Mouse (Mus musculus): ENCODE results near the gene Zfp970. TPM values are rescaled to one million over a fixed set of nuclear protein-coding genes. Genes with fewer than 3 reads are reported as not detected.
"Not testable (repeated sequence)": the region's sequence is repeated elsewhere in the genome, so short reads cannot be mapped to it uniquely, and the experiment has no call there.

Gene Zfp970
- 12.7 and 13.2 TPM in 2 replicates for total RNA-seq (2017)

DNA sequence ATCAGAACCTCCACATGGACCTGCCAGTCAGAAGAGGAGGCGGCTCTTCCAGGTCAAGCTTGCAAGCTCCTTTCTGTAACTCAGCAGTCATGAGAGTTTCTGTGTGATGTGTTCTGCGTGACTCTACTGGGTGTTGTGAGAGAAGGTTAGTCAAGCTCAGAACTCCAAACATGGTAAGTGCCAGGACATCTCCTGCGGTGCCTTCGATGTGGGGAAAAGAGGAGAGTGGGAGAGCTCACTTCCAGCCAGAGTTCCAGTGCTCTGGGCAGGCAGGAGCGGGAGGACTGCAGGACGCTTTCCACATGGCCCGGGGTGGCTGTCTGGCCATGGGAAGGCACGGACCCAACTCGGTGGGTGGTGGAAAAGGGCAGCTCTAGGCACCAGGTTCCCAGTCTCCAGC lies at the start of gene Zfp970:
Zfp970 (plus strand) TSS at position 58 of the 400 bp plus-strand sequence.
- ATAC-seq (replicated peaks; ENCODE audit: low read depth, poor library complexity, severe bottlenecking), result not testable (repeated sequence)

DNA sequence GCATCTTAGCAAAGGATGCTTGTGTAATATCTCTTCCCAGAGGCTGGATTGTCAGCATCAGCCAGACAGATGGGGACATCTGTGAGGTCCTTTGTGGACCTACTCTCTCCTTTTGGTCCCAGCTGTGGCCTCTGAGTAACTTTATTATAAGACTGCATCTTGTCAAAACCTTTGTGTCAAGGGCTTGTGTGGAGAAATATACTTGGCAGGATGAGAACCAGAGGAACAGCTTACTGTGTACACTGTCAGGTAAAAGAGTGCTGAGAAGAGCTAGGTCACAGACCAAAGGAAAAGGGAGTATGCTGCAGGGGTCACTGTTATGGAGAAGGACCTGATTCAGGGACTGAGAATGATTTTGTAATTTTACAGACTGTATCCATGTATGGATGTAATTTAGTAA lies 3.7 kb downstream of the Zfp970 start:
- not testable (repeated sequence) for ATAC-seq (replicated peaks; ENCODE audit: low read depth, poor library complexity, severe bottlenecking)

DNA sequence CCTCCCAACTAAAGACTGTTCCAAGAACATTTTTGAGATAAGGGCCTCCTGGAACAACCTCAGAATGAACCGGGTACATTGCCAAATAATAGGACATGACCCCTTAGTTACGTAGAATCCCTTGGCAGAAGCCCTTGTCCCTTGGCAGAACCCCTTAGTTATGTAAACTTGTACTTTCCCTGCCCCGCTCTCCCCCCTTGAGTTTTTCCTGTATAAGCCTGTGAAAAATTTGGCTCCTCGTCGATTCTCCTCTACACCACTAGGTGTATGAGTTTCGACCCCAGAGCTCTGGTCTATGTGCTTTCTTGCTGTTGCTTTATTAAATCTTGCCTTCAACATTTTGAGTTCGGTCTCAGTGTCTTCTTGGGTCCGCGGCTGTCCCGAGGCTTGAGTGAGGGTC lies 7.7 kb downstream of the Zfp970 start:
- ATAC-seq (replicated peaks; ENCODE audit: low read depth, poor library complexity, severe bottlenecking), result not testable (repeated sequence)

DNA sequence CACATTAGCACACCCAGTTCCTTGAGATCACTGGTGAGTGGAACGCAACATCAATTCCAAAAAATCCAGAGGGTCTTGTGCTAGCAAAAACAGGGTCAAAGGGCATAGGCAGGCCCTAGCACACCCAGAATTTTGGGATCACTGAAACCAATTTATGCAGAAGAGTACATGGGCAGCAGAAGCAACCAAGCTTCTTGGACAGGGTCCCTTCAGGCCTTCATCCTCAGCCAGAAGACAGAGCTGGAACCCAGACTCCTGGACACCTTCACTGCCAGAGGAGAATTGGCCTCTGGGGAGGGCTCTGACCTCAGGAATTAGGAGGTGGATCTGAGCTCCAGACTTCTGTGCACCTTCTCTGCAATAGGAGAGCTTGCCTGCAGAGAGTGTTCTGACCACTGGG lies 17.4 kb downstream of the Zfp970 start:
- not testable (repeated sequence) for ATAC-seq (replicated peaks; ENCODE audit: low read depth, poor library complexity, severe bottlenecking)

DNA sequence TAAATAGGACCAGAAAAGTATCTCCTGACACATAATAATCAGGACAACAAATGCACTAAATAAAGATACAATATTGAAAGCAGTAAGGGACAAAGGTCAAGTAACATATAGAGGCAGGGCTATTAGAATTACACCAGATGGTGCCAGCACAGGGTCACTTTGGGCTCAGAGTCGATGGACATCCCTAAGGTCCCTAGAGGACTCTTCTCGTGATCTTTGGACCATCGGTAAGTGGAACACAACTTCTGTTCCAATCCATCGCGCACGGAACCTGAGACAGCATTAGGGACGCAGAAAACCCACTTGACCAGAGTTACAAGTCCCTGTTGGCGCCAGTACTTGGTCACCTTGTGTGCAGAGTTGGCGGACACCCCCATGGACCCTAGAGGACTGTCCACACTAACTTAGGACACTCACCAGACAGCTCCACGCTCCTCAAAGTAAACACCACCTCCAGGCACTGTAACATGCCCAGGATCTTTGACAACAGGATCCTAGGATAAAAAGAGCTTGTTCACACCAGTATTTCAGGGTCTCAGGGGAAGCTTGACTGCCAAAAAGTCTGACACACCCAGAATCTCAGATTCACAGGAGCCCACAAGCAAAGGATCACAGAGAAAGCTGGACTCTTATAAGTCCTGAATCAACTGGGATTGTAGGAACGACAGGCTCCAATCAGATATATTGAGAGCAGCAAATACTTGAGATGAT lies 18.9 kb downstream of the Zfp970 start:
- not testable (repeated sequence) for ATAC-seq (replicated peaks; ENCODE audit: low read depth, poor library complexity, severe bottlenecking)

DNA sequence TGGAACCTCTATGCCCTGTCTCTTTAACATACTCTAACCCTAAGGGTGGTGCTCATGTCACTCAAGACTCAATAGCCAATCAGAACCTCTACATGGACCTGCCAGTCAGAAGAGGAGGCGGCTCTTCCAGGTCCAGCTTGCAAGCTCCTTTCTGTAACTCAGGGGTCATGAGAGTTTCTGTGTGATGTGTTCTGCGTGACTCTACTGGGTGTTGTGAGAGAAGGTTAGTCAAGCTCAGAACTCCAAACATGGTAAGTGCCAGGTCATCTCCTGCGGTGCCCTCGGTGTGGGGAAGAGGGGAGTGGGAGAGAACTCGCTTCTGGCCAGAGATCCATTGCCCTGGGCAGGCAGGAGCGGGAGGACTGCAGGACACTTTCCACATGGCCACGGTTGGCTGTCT lies 33.5 kb downstream of the Zfp970 start, which contains the start of gene Gm14403:
Gm14403 (plus strand) TSS at position 149 of the 400 bp plus-strand sequence.
- 0 out of 2 replicates have a peak, but pooled peaks have one; percentile 29 for ATAC-seq (replicated peaks; ENCODE audit: low read depth, poor library complexity, severe bottlenecking)

DNA sequence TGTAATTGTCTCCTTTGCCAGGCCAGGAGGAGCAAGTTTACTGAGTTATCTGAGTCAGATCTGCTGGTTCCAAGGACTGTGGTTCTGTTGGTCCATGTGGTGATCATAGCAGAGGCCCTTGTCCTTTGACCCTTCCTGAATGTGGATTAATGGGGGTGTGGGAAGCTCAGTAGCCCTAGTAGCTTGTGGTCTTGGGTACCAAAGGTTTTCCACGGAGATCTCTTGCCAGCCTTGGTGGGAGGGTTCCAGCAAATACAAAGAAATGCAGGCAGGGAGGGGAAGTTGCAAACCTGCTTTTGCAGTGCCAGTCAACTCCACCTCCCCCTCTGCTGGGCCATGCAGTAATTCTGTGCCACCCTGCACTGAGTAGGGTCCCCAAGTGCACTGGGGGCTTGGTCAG lies 34.6 kb downstream of the Zfp970 start:
- not testable (repeated sequence) for ATAC-seq (replicated peaks; ENCODE audit: low read depth, poor library complexity, severe bottlenecking)

DNA sequence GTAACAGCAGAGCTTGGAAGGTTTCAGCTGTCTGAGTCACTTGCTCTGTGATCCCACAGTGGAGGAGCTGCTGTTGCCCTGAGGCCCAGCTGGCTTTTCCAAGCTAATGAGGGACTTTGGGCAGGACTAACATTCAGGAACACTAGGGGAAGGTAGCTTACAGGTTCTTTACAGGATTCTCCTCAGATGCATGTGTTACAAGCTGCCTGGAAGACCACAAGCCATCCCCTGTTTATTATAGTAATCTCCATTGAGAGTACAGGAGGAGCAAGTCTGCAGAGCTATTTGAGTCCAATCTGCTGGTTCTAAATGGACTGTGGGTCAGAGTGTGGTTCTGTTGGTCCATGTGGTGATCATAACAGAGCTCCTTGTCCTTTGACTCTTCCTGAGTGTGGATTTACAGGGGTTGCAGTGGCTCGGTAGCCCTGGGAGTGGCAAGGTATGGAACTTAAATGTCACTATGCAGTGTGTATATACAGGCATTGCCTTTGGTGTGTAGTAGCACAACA lies 40.7 kb downstream of the Zfp970 start:
- not testable (repeated sequence) for ATAC-seq (replicated peaks; ENCODE audit: low read depth, poor library complexity, severe bottlenecking)

DNA sequence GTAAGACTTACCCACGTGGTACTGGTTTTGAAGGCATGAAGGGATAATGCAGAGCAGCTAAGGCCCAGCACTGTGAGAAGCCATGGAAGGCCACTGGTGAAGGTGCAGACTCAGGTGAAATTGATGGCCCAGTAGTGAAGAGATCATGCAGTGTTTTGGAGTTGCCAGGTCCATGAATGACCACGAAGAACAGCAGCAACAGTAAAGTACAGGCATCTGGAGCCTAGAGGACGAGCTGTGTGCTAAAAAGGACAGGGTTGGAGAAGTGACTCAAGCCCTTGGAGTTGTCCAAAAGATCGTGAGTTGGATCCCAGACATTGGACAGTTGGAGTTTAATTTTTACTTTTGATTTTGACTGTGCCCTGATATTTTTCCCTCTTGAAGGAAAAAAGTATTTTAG lies 46.8 kb downstream of the Zfp970 start:
- not testable (repeated sequence) for ATAC-seq (replicated peaks; ENCODE audit: low read depth, poor library complexity, severe bottlenecking)

DNA sequence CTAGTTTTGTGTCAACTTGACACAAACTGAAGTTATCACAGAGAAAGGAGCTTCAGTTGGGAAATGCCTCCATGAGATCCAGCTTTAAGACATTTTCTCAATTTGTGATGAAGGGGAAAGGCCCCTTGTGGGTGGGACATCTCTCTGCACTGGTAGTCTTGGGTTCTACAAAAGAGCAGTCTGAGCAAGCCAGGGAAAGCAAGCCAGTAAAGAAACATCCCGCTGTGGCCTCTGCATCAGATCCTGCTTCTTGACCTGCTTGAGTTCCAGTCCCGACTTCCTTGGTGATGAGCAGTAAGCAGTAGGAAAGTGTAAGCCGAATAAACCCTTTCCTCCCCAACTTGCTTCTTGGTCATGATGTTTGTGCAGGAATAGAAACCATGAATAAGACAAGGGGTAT lies 47.4 kb downstream of the Zfp970 start:
- ATAC-seq (replicated peaks; ENCODE audit: low read depth, poor library complexity, severe bottlenecking), result not testable (repeated sequence)

DNA sequence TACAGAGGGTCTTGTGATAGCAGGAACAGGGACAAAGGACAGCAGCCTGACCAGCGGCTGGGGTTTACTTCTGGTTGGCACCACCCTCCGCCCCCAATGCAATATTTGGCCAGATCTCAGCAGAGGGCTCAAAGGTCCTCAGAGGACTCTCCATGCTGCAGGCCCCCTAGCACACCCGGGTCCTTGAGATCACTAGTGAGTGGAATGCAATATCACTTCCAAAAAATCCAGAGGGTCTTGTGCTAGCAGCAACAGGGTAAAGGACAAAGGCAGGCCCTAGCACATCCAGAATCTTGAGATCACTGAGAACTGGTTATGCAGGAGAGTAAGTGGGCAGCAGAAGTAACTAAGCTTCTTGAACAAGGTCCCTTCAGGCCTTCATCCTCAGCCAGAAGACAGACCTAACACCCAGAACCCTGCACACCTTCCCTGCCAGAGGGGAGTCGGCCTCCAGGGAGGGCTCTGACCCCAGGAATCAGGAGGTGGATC lies 49.5 kb downstream of the Zfp970 start:
- ATAC-seq (replicated peaks; ENCODE audit: low read depth, poor library complexity, severe bottlenecking), result not testable (repeated sequence)

DNA sequence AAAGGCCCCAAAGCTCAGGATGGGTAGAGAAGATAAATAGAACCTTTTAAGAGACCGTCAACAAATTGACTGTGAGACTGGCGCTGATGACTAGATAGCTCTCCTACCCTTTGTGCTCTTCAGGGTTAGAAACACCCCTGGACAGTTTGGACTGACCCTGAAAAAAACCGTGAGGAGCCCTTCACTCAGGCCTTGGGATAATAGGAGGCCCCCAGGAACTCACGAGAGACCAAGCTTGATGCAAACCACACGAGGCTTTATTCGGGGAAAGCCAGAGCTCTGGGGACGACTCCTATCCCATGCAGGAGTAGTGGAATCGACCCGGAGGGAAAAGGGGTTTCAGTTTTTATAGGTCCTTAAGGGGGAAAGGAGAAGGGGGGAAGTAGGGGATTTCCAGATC lies 53.2 kb downstream of the Zfp970 start:
- not testable (repeated sequence) for ATAC-seq (replicated peaks; ENCODE audit: low read depth, poor library complexity, severe bottlenecking)

DNA sequence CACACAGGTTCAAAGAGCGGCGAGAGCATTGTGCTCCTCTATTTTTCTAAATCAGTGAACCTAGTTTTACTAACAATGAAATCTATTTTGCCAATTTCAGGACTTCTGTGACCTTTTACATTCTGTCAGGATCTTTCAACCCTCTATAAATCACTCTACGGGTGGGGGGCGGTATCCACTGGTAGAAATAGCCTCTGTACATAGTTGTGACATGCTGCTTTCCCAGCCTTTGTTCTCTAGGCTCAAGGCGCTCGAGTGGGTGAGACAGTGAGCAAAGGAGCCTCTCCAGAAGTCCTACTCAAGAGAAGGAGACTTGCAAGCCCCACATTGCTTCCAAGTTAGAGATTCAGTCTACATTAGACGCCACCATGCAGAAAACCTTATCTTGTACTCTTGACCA lies 53.8 kb downstream of the Zfp970 start:
- ATAC-seq (replicated peaks; ENCODE audit: low read depth, poor library complexity, severe bottlenecking), result not testable (repeated sequence)

DNA sequence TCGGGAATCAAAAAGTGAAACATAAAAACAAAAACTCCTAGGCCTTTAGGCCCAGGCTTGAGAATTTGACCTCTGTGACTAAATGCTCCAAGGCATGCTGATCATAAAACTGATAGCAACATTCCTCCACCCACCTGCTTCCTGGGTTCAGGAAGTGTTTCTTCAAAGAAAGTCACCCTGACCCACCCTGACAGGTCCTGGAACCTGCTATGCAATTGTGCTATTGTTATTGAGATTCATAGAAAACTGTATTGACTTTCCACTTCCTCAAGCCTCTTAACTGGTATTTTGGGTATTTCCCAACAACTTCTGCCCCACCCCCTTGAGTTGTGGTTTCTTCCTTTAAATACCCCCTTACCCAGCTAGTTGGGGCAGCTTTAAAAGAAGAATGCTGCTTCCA lies 54.4 kb downstream of the Zfp970 start:
- not testable (repeated sequence) for ATAC-seq (replicated peaks; ENCODE audit: low read depth, poor library complexity, severe bottlenecking)

DNA sequence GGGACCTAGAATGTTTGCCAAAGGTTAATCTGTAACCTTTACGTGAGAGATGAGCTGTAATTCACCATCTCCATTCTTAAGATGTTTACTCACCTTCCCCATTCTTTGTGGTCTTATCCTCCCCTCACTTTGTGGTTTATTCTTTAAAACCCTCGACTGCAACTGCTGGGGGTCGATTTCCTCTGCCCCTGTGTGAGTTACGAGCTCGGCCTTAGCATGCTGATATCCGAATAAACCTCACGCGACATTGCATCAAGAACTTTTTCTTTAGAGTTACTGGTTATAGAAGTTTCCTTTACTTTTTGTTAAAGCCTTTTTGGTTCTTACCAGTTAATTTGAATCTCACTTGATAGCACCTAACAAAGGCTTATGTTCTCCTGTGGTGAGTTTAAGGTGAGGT lies 55.5 kb downstream of the Zfp970 start:
- no peak for ATAC-seq (replicated peaks; ENCODE audit: low read depth, poor library complexity, severe bottlenecking)

DNA sequence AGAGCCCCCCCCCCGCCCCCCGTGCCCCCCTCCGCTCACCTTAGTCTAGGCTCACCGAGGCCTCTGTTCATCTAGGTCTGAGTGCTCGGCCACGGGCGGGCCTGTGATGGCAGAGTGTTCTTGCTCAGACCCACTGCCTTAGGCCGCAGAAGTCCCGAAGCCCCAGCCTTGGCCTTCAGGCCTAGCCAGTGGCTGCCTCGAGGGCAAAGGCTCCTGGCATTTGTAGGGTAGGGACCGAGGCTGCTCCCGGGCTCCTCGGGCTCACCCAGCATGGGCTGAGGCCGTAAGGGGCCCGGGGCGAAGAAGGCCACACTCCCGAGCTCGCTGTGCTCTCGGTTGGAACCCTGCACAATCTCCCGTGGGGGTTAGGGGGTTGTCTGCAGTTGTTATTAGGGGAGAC lies 58.5 kb downstream of the Zfp970 start:
- ATAC-seq (replicated peaks; ENCODE audit: low read depth, poor library complexity, severe bottlenecking), result no peak

DNA sequence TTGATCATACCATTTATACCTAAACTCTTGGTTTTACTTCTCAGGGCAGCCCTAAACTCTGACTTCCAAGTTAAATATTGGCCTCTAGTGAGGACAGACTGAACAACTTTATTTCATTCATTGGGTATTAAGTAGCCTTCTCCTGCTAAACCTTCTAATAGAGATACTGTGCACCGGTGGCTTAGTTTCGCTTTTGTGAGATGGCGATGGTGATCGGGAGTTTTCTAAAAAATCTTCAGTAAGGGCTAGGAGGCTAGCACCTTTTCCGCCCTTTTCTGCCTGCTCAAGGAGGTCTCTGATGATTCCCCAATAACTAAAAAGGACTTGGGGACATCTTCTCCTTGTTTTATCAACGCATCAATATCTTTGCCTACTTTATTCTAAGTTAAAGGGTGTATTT lies 59.1 kb downstream of the Zfp970 start:
- ATAC-seq (replicated peaks; ENCODE audit: low read depth, poor library complexity, severe bottlenecking), result not testable (repeated sequence)

DNA sequence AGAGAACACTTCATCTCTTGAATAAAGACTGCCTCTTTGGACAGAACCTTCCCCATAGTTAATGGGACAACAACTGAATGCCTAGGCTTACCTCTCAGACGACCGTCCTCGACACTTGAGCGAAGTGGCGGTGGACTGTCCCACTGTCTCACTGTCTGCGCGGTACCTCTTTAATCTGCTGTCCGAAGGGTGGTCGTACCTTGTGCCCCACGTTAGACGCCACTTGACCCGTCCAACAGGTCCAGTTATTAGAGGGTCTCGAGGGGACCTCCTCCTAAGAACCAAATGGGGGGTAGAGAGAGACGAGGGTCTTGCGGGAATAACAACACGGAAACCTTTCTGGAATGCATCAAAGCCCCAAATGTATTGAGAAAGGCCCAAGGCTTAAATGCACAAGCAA lies 59.6 kb downstream of the Zfp970 start:
- ATAC-seq (replicated peaks; ENCODE audit: low read depth, poor library complexity, severe bottlenecking), result not testable (repeated sequence)

Data from common myeloid progenitor, adult 5-6 weeks (primary cell).